Mouse (Mus musculus): ENCODE data around the gene Kcnk4.

Kcnk4 gene

GRCm38 (mm10) chr19:6893731-6894451 is 40.4 kb downstream of the Kcnk4 start:
- no peak for DNase-seq (ENCODE audit: low spot score in 2 of 2)

- no peak for DNase-seq (ENCODE audit: low spot score in 2 of 2)
Measured at GRCm38 (mm10) chr19:6892512-6892911, 41.8 kb downstream of the Kcnk4 start.

GRCm38 (mm10) chr19:6877965-6878364 is 56.4 kb downstream of the Kcnk4 start:
- no peak for DNase-seq (ENCODE audit: low spot score in 2 of 2)

- DNase-seq (ENCODE audit: low spot score in 2 of 2) = no peak
Measured at GRCm38 (mm10) chr19:6876799-6877198, 57.5 kb downstream of the Kcnk4 start.

- no peak for DNase-seq (ENCODE audit: low spot score in 2 of 2)
Measured at GRCm38 (mm10) chr19:6875834-6876233, 58.5 kb downstream of the Kcnk4 start.

GRCm38 (mm10) chr19:6874257-6874656 is 60.1 kb downstream of the Kcnk4 start:
- DNase-seq (ENCODE audit: low spot score in 2 of 2) = no peak

Data from spleen, postnatal 4 days (tissue).